Comparison of ENCODE assay signal across 14 mouse cellular contexts in genomic region chr14:94491370-94491769, GRCm38 (mm10).
"Had no signal": no experiment of that assay in that cellular context is flagged by ENCODE, and none has a peak within 500 bp of the region (broad histone marks: within the 10 kb centered on the region; RNA-seq: fewer than 3 reads in every experiment).

No protein-coding gene starts in this region.

- H3K4me2 ChIP-seq: limb, embryonic 13.5 days; liver, embryonic 12.5 days; liver, embryonic 15.5 days; midbrain, embryonic 13.5 days had no signal

- H3K4me1 ChIP-seq: limb, embryonic 10.5 days; limb, embryonic 13.5 days; liver, embryonic 12.5 days; liver, embryonic 15.5 days; midbrain, embryonic 13.5 days had no signal

- H3K9ac ChIP-seq: limb, embryonic 13.5 days; liver, embryonic 12.5 days; liver, embryonic 15.5 days; midbrain, embryonic 13.5 days had no signal

- H3K36me3 ChIP-seq: limb, embryonic 10.5 days; limb, embryonic 13.5 days; liver, embryonic 12.5 days; liver, embryonic 15.5 days; midbrain, embryonic 13.5 days had no signal

- H3K27ac ChIP-seq: layer of hippocampus, adult 2 months; limb, embryonic 10.5 days; limb, embryonic 13.5 days; liver, embryonic 12.5 days; liver, embryonic 15.5 days; macrophage; midbrain, embryonic 13.5 days had no signal

- DNase-seq: kidney, postnatal 25 days; layer of hippocampus, adult 9-11 months; liver; lung, adult 18-20 months; thymus, adult 18-20 months; thymus, postnatal 36 days had no signal

- H3K4me3 ChIP-seq: layer of hippocampus, adult 2 months; limb, embryonic 10.5 days; limb, embryonic 13.5 days; liver, embryonic 12.5 days; liver, embryonic 15.5 days; midbrain, embryonic 13.5 days had no signal

- ATAC-seq: liver, embryonic 12.5 days; midbrain, embryonic 13.5 days; midbrain, embryonic 16.5 days had no signal

- H3K27me3 ChIP-seq: limb, embryonic 13.5 days; liver, embryonic 12.5 days; liver, embryonic 15.5 days; midbrain, embryonic 13.5 days had no signal

- H3K9me3 ChIP-seq: limb, embryonic 10.5 days; limb, embryonic 13.5 days; liver, embryonic 12.5 days; liver, embryonic 15.5 days; midbrain, embryonic 13.5 days had no signal
